Mouse (Mus musculus): ENCODE measurements around the gene Srf. TPM values are rescaled to one million over a fixed set of nuclear protein-coding genes. Genes with fewer than 3 reads are reported as not detected.

The Srf gene
- 4.6 and 4.8 TPM in 2 replicates for polyA plus RNA-seq (2015; fragmentation: Nextera tagmentation; extraction: Ambion mirVana)

- H3K4me2 ChIP-seq = peak within 1 kb of the TSS; percentile 95
- no peaks in the 10 kb centered on the region for H3K27me3 ChIP-seq
- H3K27ac ChIP-seq = peak within 1 kb of the TSS; percentile 96
- peaks cover 11% of the 10 kb centered on the region for H3K36me3 ChIP-seq
- H3K9me3 ChIP-seq = no peaks in the 10 kb centered on the region
- WGBS = under 1% methylated on average over 67 of the region's 87 CpGs
- peak; percentile 93 for ATAC-seq (ENCODE audit: low FRiP score)
- peak within 1 kb of the TSS; percentile 98 for H3K9ac ChIP-seq
- peaks cover 42% of the 10 kb centered on the region for H3K4me1 ChIP-seq (replicated peaks)
- H3K4me3 ChIP-seq = peak within 1 kb of the TSS; percentile 99
Observed at GRCm38 (mm10) chr17:46555673-46556583, at the start of gene Srf. Gene Srf (minus strand): TSS chr17:46556175.

GRCm38 (mm10) chr17:46605126-46605525 is 49.2 kb upstream of the Srf start:
- Histone ChIP-seq H3K27me3 (no peaks in the 10 kb centered on the region), H3K9ac (0 out of 2 replicates have a peak overlapping the region, but pooled peaks have one; percentile 19)
- 32% methylated on average over 5 of the region's 5 CpGs for WGBS

GRCm38 (mm10) chr17:46603229-46603628 is 47.3 kb upstream of the Srf start:
- WGBS = 98% methylated on average over 4 of the region's 4 CpGs
- no peaks in the 10 kb centered on the region for H3K27me3 ChIP-seq
- no peak overlapping the region for H3K4me3 ChIP-seq
- no peak overlapping the region for H3K27ac ChIP-seq
- no peaks in the 10 kb centered on the region for H3K9me3 ChIP-seq
- H3K4me2 ChIP-seq = no peak overlapping the region
- no peak overlapping the region for H3K9ac ChIP-seq
- ATAC-seq (ENCODE audit: low FRiP score) = no peak
- H3K36me3 ChIP-seq = no peaks in the 10 kb centered on the region
- peaks cover 20% of the 10 kb centered on the region for H3K4me1 ChIP-seq (replicated peaks)

More at GRCm38 (mm10) chr17:46605126-46605525, 49.2 kb upstream of the Srf start:
- no peaks in the 10 kb centered on the region for H3K36me3 ChIP-seq
- peaks cover 27% of the 10 kb centered on the region for H3K4me1 ChIP-seq (replicated peaks)
- ATAC-seq (ENCODE audit: low FRiP score) = no peak
- H3K27ac ChIP-seq = peak overlapping the region; percentile 62
- no peaks in the 10 kb centered on the region for H3K9me3 ChIP-seq
- H3K4me3 ChIP-seq = no peak overlapping the region
- H3K4me2 ChIP-seq = no peak overlapping the region

- Histone ChIP-seq H3K36me3 (no peaks in the 10 kb centered on the region), H3K27me3 (no peaks in the 10 kb centered on the region), H3K9ac (no peak overlapping the region), H3K9me3 (no peaks in the 10 kb centered on the region), H3K4me2 (no peak overlapping the region), H3K27ac (no peak overlapping the region), H3K4me1 (replicated peaks) (peaks cover 18% of the 10 kb centered on the region), H3K4me3 (no peak overlapping the region)
- no peak for ATAC-seq (ENCODE audit: low FRiP score)
- 78% methylated on average over 9 of the region's 9 CpGs for WGBS
Observed at GRCm38 (mm10) chr17:46602212-46602611, 46.2 kb upstream of the Srf start.

- Histone ChIP-seq H3K9ac (no peak overlapping the region), H3K27ac (no peak overlapping the region), H3K36me3 (no peaks in the 10 kb centered on the region), H3K9me3 (no peaks in the 10 kb centered on the region), H3K4me3 (no peak overlapping the region), H3K4me1 (replicated peaks) (peaks cover 13% of the 10 kb centered on the region), H3K4me2 (no peak overlapping the region), H3K27me3 (no peaks in the 10 kb centered on the region)
- no peak for ATAC-seq (ENCODE audit: low FRiP score)
- WGBS = 95% methylated on average over 2 of the region's 2 CpGs
Observed at GRCm38 (mm10) chr17:46600569-46600968, 44.6 kb upstream of the Srf start.

GRCm38 (mm10) chr17:46598963-46599362 is 43.0 kb upstream of the Srf start:
- no peak overlapping the region for H3K27ac ChIP-seq
- H3K4me3 ChIP-seq = no peak overlapping the region
- H3K4me1 ChIP-seq (replicated peaks) = peaks cover 9% of the 10 kb centered on the region
- H3K36me3 ChIP-seq = no peaks in the 10 kb centered on the region
- no peaks in the 10 kb centered on the region for H3K9me3 ChIP-seq
- no peak for ATAC-seq (ENCODE audit: low FRiP score)
- no peak overlapping the region for H3K9ac ChIP-seq
- WGBS = 85% methylated on average over 4 of the region's 4 CpGs
- no peak overlapping the region for H3K4me2 ChIP-seq
- no peaks in the 10 kb centered on the region for H3K27me3 ChIP-seq

GRCm38 (mm10) chr17:46597956-46598355 is 42.0 kb upstream of the Srf start:
- no peak for ATAC-seq (ENCODE audit: low FRiP score)
- Histone ChIP-seq H3K36me3 (no peaks in the 10 kb centered on the region), H3K4me1 (replicated peaks) (peaks cover 14% of the 10 kb centered on the region), H3K27me3 (no peaks in the 10 kb centered on the region), H3K27ac (no peak overlapping the region), H3K4me2 (no peak overlapping the region), H3K9ac (no peak overlapping the region), H3K9me3 (no peaks in the 10 kb centered on the region), H3K4me3 (no peak overlapping the region)
- WGBS = 97% methylated on average over 11 of the region's 11 CpGs

GRCm38 (mm10) chr17:46595336-46595735 is 39.4 kb upstream of the Srf start:
- Histone ChIP-seq H3K36me3 (peaks cover 6% of the 10 kb centered on the region), H3K4me1 (replicated peaks) (peaks cover 17% of the 10 kb centered on the region), H3K9ac (no peak overlapping the region), H3K4me2 (no peak overlapping the region), H3K27me3 (no peaks in the 10 kb centered on the region), H3K27ac (peak overlapping the region; percentile 58; the same call in 1 of the 2 replicates), H3K4me3 (no peak overlapping the region), H3K9me3 (no peaks in the 10 kb centered on the region)
- ATAC-seq (ENCODE audit: low FRiP score) = no peak
- 79% methylated on average over 6 of the region's 6 CpGs for WGBS

GRCm38 (mm10) chr17:46594606-46595005 is 38.6 kb upstream of the Srf start:
- ATAC-seq (ENCODE audit: low FRiP score) = no peak
- no peaks in the 10 kb centered on the region for H3K9me3 ChIP-seq
- no peaks in the 10 kb centered on the region for H3K27me3 ChIP-seq
- H3K9ac ChIP-seq = no peak overlapping the region
- H3K36me3 ChIP-seq = peaks cover 14% of the 10 kb centered on the region
- H3K4me2 ChIP-seq = no peak overlapping the region
- H3K4me3 ChIP-seq = no peak overlapping the region
- peaks cover 17% of the 10 kb centered on the region for H3K4me1 ChIP-seq (replicated peaks)
- WGBS = 47% methylated on average over 9 of the region's 9 CpGs
- 0 out of 2 replicates have a peak overlapping the region, but pooled peaks have one; percentile 58 for H3K27ac ChIP-seq

GRCm38 (mm10) chr17:46593124-46593523 is 37.1 kb upstream of the Srf start:
- H3K9me3 ChIP-seq = no peaks in the 10 kb centered on the region
- no peaks in the 10 kb centered on the region for H3K27me3 ChIP-seq
- no peak overlapping the region for H3K4me2 ChIP-seq
- H3K4me1 ChIP-seq (replicated peaks) = peaks cover 17% of the 10 kb centered on the region
- H3K4me3 ChIP-seq = no peak overlapping the region
- 91% methylated on average over 4 of the region's 4 CpGs for WGBS
- ATAC-seq (ENCODE audit: low FRiP score) = no peak
- H3K36me3 ChIP-seq = peaks cover 28% of the 10 kb centered on the region
- no peak overlapping the region for H3K9ac ChIP-seq
- H3K27ac ChIP-seq = no peak overlapping the region

- no peak for ATAC-seq (ENCODE audit: low FRiP score)
- H3K9me3 ChIP-seq = no peaks in the 10 kb centered on the region
- no peak overlapping the region for H3K27ac ChIP-seq
- H3K27me3 ChIP-seq = no peaks in the 10 kb centered on the region
- H3K36me3 ChIP-seq = peaks cover 44% of the 10 kb centered on the region
- H3K9ac ChIP-seq = no peak overlapping the region
- H3K4me3 ChIP-seq = no peak overlapping the region
- 87% methylated on average over 19 of the region's 19 CpGs for WGBS
- no peak overlapping the region for H3K4me2 ChIP-seq
- peaks cover 17% of the 10 kb centered on the region for H3K4me1 ChIP-seq (replicated peaks)
Observed at GRCm38 (mm10) chr17:46591406-46591805, 35.4 kb upstream of the Srf start.

- H3K9me3 ChIP-seq = no peaks in the 10 kb centered on the region
- no peak for ATAC-seq (ENCODE audit: low FRiP score)
- no peak overlapping the region for H3K9ac ChIP-seq
- no peak overlapping the region for H3K4me2 ChIP-seq
- no peak overlapping the region for H3K4me3 ChIP-seq
- WGBS = 84% methylated on average over 7 of the region's 7 CpGs
- H3K27me3 ChIP-seq = no peaks in the 10 kb centered on the region
- H3K27ac ChIP-seq = no peak overlapping the region
- peaks cover 17% of the 10 kb centered on the region for H3K4me1 ChIP-seq (replicated peaks)
- peaks cover 53% of the 10 kb centered on the region for H3K36me3 ChIP-seq
Observed at GRCm38 (mm10) chr17:46590439-46590838, 34.5 kb upstream of the Srf start.
